Mouse (Mus musculus) ovary, postnatal 10 days (tissue): ENCODE results near the gene Spaca5.

Experiments used
- DNase-seq: peaks from one replicate; pipeline ENCODE4 v3.0.0; 2022; ENCODE audit warnings: low spot score

The Spaca5 gene

GRCm38 (mm10) chrX:21068106-21068505, at the start of gene Spaca5:
TSS of gene Spaca5 (plus strand) at chrX:21068406.
- no peak for DNase-seq

GRCm38 (mm10) chrX:21061460-21061859, 6.7 kb upstream of the Spaca5 start:
- no peak for DNase-seq

- DNase-seq: peak; percentile 42
Measured at GRCm38 (mm10) chrX:21061866-21062543, 6.2 kb upstream of the Spaca5 start, which contains the start of gene Zfp182. TSS of gene Zfp182 (minus strand) at chrX:21062316.

- DNase-seq: no peak
Measured at GRCm38 (mm10) chrX:21062544-21062890, 5.7 kb upstream of the Spaca5 start.

GRCm38 (mm10) chrX:21088645-21088982, 20.4 kb downstream of the Spaca5 start:
- no peak for DNase-seq

- DNase-seq: peak; percentile 8
Measured at GRCm38 (mm10) chrX:21088983-21089866, 21.0 kb downstream of the Spaca5 start, which contains the start of gene Zfp300. TSS of gene Zfp300 (minus strand) at chrX:21089527.

GRCm38 (mm10) chrX:21089867-21090239, 21.6 kb downstream of the Spaca5 start:
- no peak for DNase-seq

GRCm38 (mm10) chrX:21115520-21115919, 47.3 kb downstream of the Spaca5 start, which contains the start of gene Ssxa1:
TSS of gene Ssxa1 (plus strand) at chrX:21115820.
- DNase-seq: no peak
